Mouse (Mus musculus): ENCODE results near the gene Stx18. TPM values are rescaled to one million over a fixed set of nuclear protein-coding genes. Genes with fewer than 3 reads are reported as not detected.

Gene Stx18
- polyA plus RNA-seq, 1 experiment from 2014 or later: 54.5 TPM

GRCm38 (mm10) chr5:38114526-38114925, 76.0 kb downstream of the Stx18 start:
- H3K27ac ChIP-seq (ENCODE audit: low read length): no peak overlapping the region
- no peaks in the 10 kb centered on the region for H3K9me3 ChIP-seq (ENCODE audit: low read length)
- H3K4me3 ChIP-seq (ENCODE audit: low read length): no peak overlapping the region
- H3K27me3 ChIP-seq (ENCODE audit: insufficient read depth, low read length): no peaks in the 10 kb centered on the region
- no peak for ATAC-seq (ENCODE audit: low FRiP score, low TSS enrichment)
- H3K4me2 ChIP-seq (replicated peaks; ENCODE audit: low read depth, low read length): no peak overlapping the region
- WGBS: 93% methylated on average over 2 of the region's 2 CpGs
- no peaks in the 10 kb centered on the region for H3K4me1 ChIP-seq (ENCODE audit: insufficient read depth, low read length)
- no peak overlapping the region for H3K9ac ChIP-seq (replicated peaks; ENCODE audit: low read length)
- peaks cover 16% of the 10 kb centered on the region for H3K36me3 ChIP-seq (ENCODE audit: insufficient read depth, low read length)

- Histone ChIP-seq H3K27me3 (ENCODE audit: insufficient read depth, low read length) (no peaks in the 10 kb centered on the region), H3K4me1 (ENCODE audit: insufficient read depth, low read length) (no peaks in the 10 kb centered on the region), H3K4me2 (replicated peaks; ENCODE audit: low read depth, low read length) (no peak overlapping the region), H3K9ac (replicated peaks; ENCODE audit: low read length) (no peak overlapping the region), H3K27ac (ENCODE audit: low read length) (no peak overlapping the region), H3K9me3 (ENCODE audit: low read length) (no peaks in the 10 kb centered on the region), H3K36me3 (ENCODE audit: insufficient read depth, low read length) (peaks cover 15% of the 10 kb centered on the region), H3K4me3 (ENCODE audit: low read length) (no peak overlapping the region)
- 82% methylated on average over 1 of the region's 1 CpGs for WGBS
- no peak for ATAC-seq (ENCODE audit: low FRiP score, low TSS enrichment)
These were observed 78.5 kb downstream of the Stx18 start for GRCm38 (mm10) chr5:38117056-38117455.

- no peak overlapping the region for H3K27ac ChIP-seq (ENCODE audit: low read length)
- H3K36me3 ChIP-seq (ENCODE audit: insufficient read depth, low read length): peaks cover 22% of the 10 kb centered on the region
- no peaks in the 10 kb centered on the region for H3K27me3 ChIP-seq (ENCODE audit: insufficient read depth, low read length)
- no peaks in the 10 kb centered on the region for H3K9me3 ChIP-seq (ENCODE audit: low read length)
- H3K4me2 ChIP-seq (replicated peaks; ENCODE audit: low read depth, low read length): no peak overlapping the region
- H3K4me1 ChIP-seq (ENCODE audit: insufficient read depth, low read length): no peaks in the 10 kb centered on the region
- H3K9ac ChIP-seq (replicated peaks; ENCODE audit: low read length): no peak overlapping the region
- no peak overlapping the region for H3K4me3 ChIP-seq (ENCODE audit: low read length)
- WGBS: 88% methylated on average over 5 of the region's 5 CpGs
- ATAC-seq (ENCODE audit: low FRiP score, low TSS enrichment): no peak
These were observed 80.7 kb downstream of the Stx18 start for GRCm38 (mm10) chr5:38119268-38119667.

- Histone ChIP-seq H3K4me1 (ENCODE audit: insufficient read depth, low read length) (no peaks in the 10 kb centered on the region), H3K4me2 (replicated peaks; ENCODE audit: low read depth, low read length) (no peak overlapping the region), H3K9ac (replicated peaks; ENCODE audit: low read length) (no peak overlapping the region), H3K36me3 (ENCODE audit: insufficient read depth, low read length) (peaks cover 17% of the 10 kb centered on the region), H3K27ac (ENCODE audit: low read length) (no peak overlapping the region), H3K4me3 (ENCODE audit: low read length) (no peak overlapping the region), H3K9me3 (ENCODE audit: low read length) (no peaks in the 10 kb centered on the region), H3K27me3 (ENCODE audit: insufficient read depth, low read length) (no peaks in the 10 kb centered on the region)
- 88% methylated on average over 7 of the region's 7 CpGs for WGBS
- no peak for ATAC-seq (ENCODE audit: low FRiP score, low TSS enrichment)
These were observed 83.2 kb downstream of the Stx18 start for GRCm38 (mm10) chr5:38121699-38122098.

- ATAC-seq (ENCODE audit: low FRiP score, low TSS enrichment): no peak; the same call in 1 of the 2 replicates
- Histone ChIP-seq H3K9me3 (ENCODE audit: low read length) (no peaks in the 10 kb centered on the region), H3K9ac (replicated peaks; ENCODE audit: low read length) (no peak overlapping the region), H3K4me2 (replicated peaks; ENCODE audit: low read depth, low read length) (no peak overlapping the region), H3K4me1 (ENCODE audit: insufficient read depth, low read length) (no peaks in the 10 kb centered on the region), H3K4me3 (ENCODE audit: low read length) (no peak overlapping the region), H3K27me3 (ENCODE audit: insufficient read depth, low read length) (no peaks in the 10 kb centered on the region), H3K36me3 (ENCODE audit: insufficient read depth, low read length) (peaks cover 30% of the 10 kb centered on the region), H3K27ac (ENCODE audit: low read length) (no peak overlapping the region)
- WGBS: 84% methylated on average over 13 of the region's 13 CpGs
These were observed 88.2 kb downstream of the Stx18 start for GRCm38 (mm10) chr5:38126519-38127306.

- no peak overlapping the region for H3K4me3 ChIP-seq (ENCODE audit: low read length)
- no peak overlapping the region for H3K27ac ChIP-seq (ENCODE audit: low read length)
- peaks cover 21% of the 10 kb centered on the region for H3K36me3 ChIP-seq (ENCODE audit: insufficient read depth, low read length)
- H3K4me2 ChIP-seq (replicated peaks; ENCODE audit: low read depth, low read length): no peak overlapping the region
- no peak for ATAC-seq (ENCODE audit: low FRiP score, low TSS enrichment)
- 93% methylated on average over 2 of the region's 2 CpGs for WGBS
- no peaks in the 10 kb centered on the region for H3K9me3 ChIP-seq (ENCODE audit: low read length)
- H3K9ac ChIP-seq (replicated peaks; ENCODE audit: low read length): no peak overlapping the region
- H3K27me3 ChIP-seq (ENCODE audit: insufficient read depth, low read length): no peaks in the 10 kb centered on the region
- H3K4me1 ChIP-seq (ENCODE audit: insufficient read depth, low read length): no peaks in the 10 kb centered on the region
These were observed 90.8 kb downstream of the Stx18 start for GRCm38 (mm10) chr5:38129339-38129738.

- Histone ChIP-seq H3K9me3 (ENCODE audit: low read length) (no peaks in the 10 kb centered on the region), H3K4me2 (replicated peaks; ENCODE audit: low read depth, low read length) (no peak overlapping the region), H3K27me3 (ENCODE audit: insufficient read depth, low read length) (no peaks in the 10 kb centered on the region), H3K36me3 (ENCODE audit: insufficient read depth, low read length) (peaks cover 16% of the 10 kb centered on the region), H3K9ac (replicated peaks; ENCODE audit: low read length) (no peak overlapping the region), H3K4me1 (ENCODE audit: insufficient read depth, low read length) (no peaks in the 10 kb centered on the region), H3K27ac (ENCODE audit: low read length) (no peak overlapping the region), H3K4me3 (ENCODE audit: low read length) (no peak overlapping the region)
- WGBS: 85% methylated on average over 9 of the region's 9 CpGs
- ATAC-seq (ENCODE audit: low FRiP score, low TSS enrichment): peak; percentile 35; the same call in 1 of the 2 replicates
These were observed 97.7 kb downstream of the Stx18 start for GRCm38 (mm10) chr5:38136247-38136646.

- no peak overlapping the region for H3K4me3 ChIP-seq (ENCODE audit: low read length)
- H3K36me3 ChIP-seq (ENCODE audit: insufficient read depth, low read length): peaks cover 16% of the 10 kb centered on the region
- WGBS: 89% methylated on average over 9 of the region's 9 CpGs
- no peaks in the 10 kb centered on the region for H3K27me3 ChIP-seq (ENCODE audit: insufficient read depth, low read length)
- H3K4me1 ChIP-seq (ENCODE audit: insufficient read depth, low read length): no peaks in the 10 kb centered on the region
- H3K27ac ChIP-seq (ENCODE audit: low read length): no peak overlapping the region
- ATAC-seq (ENCODE audit: low FRiP score, low TSS enrichment): no peak
- no peaks in the 10 kb centered on the region for H3K9me3 ChIP-seq (ENCODE audit: low read length)
- H3K4me2 ChIP-seq (replicated peaks; ENCODE audit: low read depth, low read length): no peak overlapping the region
- H3K9ac ChIP-seq (replicated peaks; ENCODE audit: low read length): no peak overlapping the region
These were observed 98.6 kb downstream of the Stx18 start for GRCm38 (mm10) chr5:38137163-38137562.

GRCm38 (mm10) chr5:38140893-38141292, 102.4 kb downstream of the Stx18 start:
- Histone ChIP-seq H3K36me3 (ENCODE audit: insufficient read depth, low read length) (peaks cover 19% of the 10 kb centered on the region), H3K4me3 (ENCODE audit: low read length) (no peak overlapping the region), H3K4me2 (replicated peaks; ENCODE audit: low read depth, low read length) (no peak overlapping the region), H3K9me3 (ENCODE audit: low read length) (no peaks in the 10 kb centered on the region), H3K27me3 (ENCODE audit: insufficient read depth, low read length) (no peaks in the 10 kb centered on the region), H3K27ac (ENCODE audit: low read length) (no peak overlapping the region), H3K9ac (replicated peaks; ENCODE audit: low read length) (no peak overlapping the region), H3K4me1 (ENCODE audit: insufficient read depth, low read length) (no peaks in the 10 kb centered on the region)
- WGBS: 80% methylated on average over 6 of the region's 6 CpGs
- peak; percentile 71 for ATAC-seq (ENCODE audit: low FRiP score, low TSS enrichment)

GRCm38 (mm10) chr5:38146524-38146923, 108.0 kb downstream of the Stx18 start:
- Histone ChIP-seq H3K36me3 (ENCODE audit: insufficient read depth, low read length) (peaks cover 34% of the 10 kb centered on the region), H3K27me3 (ENCODE audit: insufficient read depth, low read length) (no peaks in the 10 kb centered on the region), H3K9me3 (ENCODE audit: low read length) (peaks cover 4% of the 10 kb centered on the region; the same call in 1 of the 2 replicates), H3K27ac (ENCODE audit: low read length) (no peak overlapping the region), H3K4me1 (ENCODE audit: insufficient read depth, low read length) (no peaks in the 10 kb centered on the region), H3K4me3 (ENCODE audit: low read length) (no peak overlapping the region), H3K4me2 (replicated peaks; ENCODE audit: low read depth, low read length) (no peak overlapping the region), H3K9ac (replicated peaks; ENCODE audit: low read length) (no peak overlapping the region)
- WGBS: 77% methylated on average over 6 of the region's 6 CpGs
- ATAC-seq (ENCODE audit: low FRiP score, low TSS enrichment): no peak
